Mouse (Mus musculus) mouse embryonic stem cell (cell line): ENCODE data around the gene Fyn.

Experiments used
- in situ Hi-C, 2 experiments: fragments of 300-500 bp; cut with MboI; formaldehyde crosslinking; loops; 1 replicate in 1 of 2; 3 replicates in 1 of 2; pipeline ENCODE4 v1.14.3; 2019 to 2020; ENCODE audit warnings: low sequenced_read_pairs in 2 of 2, low pct_unique_long_range_greater_than_20kb in 1 of 2, mixed read lengths in 1 of 2; ENCODE audit not compliant: unreplicated experiment in 1 of 2

Fyn gene

GRCm38 (mm10) chr10:39456776-39457175 lies 88.1 kb downstream of the Fyn start:
- in situ Hi-C loops, result no loop called here

GRCm38 (mm10) chr10:39457281-39457680 lies 88.6 kb downstream of the Fyn start:
- in situ Hi-C loops, result no loop called here

- in situ Hi-C loops, result no loop called here
These were observed 90.4 kb downstream of the Fyn start for GRCm38 (mm10) chr10:39458766-39459699.

- in situ Hi-C loops, result no loop called here
These were observed 92.0 kb downstream of the Fyn start for GRCm38 (mm10) chr10:39460621-39461020.

GRCm38 (mm10) chr10:39461909-39462308 lies 93.3 kb downstream of the Fyn start:
- in situ Hi-C loops, result no loop called here

GRCm38 (mm10) chr10:39462711-39463110 lies 94.1 kb downstream of the Fyn start:
- in situ Hi-C loops, result no loop called here

- in situ Hi-C loops, result no loop called here
These were observed 95.7 kb downstream of the Fyn start for GRCm38 (mm10) chr10:39464383-39464782.

- in situ Hi-C loops, result no loop called here
These were observed 98.7 kb downstream of the Fyn start for GRCm38 (mm10) chr10:39467317-39467716.

- in situ Hi-C loops, result no loop called here
These were observed 99.2 kb downstream of the Fyn start for GRCm38 (mm10) chr10:39467821-39468220.

- in situ Hi-C loops, result no loop called here
These were observed 99.9 kb downstream of the Fyn start for GRCm38 (mm10) chr10:39468576-39468975.

- in situ Hi-C loops, result no loop called here
These were observed 100.7 kb downstream of the Fyn start for GRCm38 (mm10) chr10:39469341-39469740.

- in situ Hi-C loops, result no loop called here
These were observed 101.7 kb downstream of the Fyn start for GRCm38 (mm10) chr10:39470321-39470720.

GRCm38 (mm10) chr10:39471040-39471713 lies 102.5 kb downstream of the Fyn start:
- in situ Hi-C loops, result no loop called here

GRCm38 (mm10) chr10:39471714-39472531 lies 103.3 kb downstream of the Fyn start:
- in situ Hi-C loops, result no loop called here

GRCm38 (mm10) chr10:39472923-39473322 lies 104.3 kb downstream of the Fyn start:
- in situ Hi-C loops, result no loop called here

GRCm38 (mm10) chr10:39479361-39479760 lies 110.7 kb downstream of the Fyn start:
- in situ Hi-C loops, result no loop called here

GRCm38 (mm10) chr10:39484382-39484826 lies 115.7 kb downstream of the Fyn start:
- in situ Hi-C loops, result no loop called here

GRCm38 (mm10) chr10:39484892-39485291 lies 116.2 kb downstream of the Fyn start:
- in situ Hi-C loops, result no loop called here

- in situ Hi-C loops, result no loop called here
These were observed 117.3 kb downstream of the Fyn start for GRCm38 (mm10) chr10:39485939-39486338.
